Mouse (Mus musculus) skeletal muscle tissue, postnatal 0 days (tissue): ENCODE measurements around the gene Atf7ip. TPM values are rescaled to one million over a fixed set of nuclear protein-coding genes. Genes with fewer than 3 reads are reported as not detected.

Source experiments
- polyA plus RNA-seq: library from polyadenylated mRNA; unstranded; fragments of >200 nt; fragmentation: Nextera tagmentation; extraction: Ambion mirVana; gene quantifications from 2 replicates; pipeline ENCODE4 v1.2.1, GENCODE M21; 2015

Gene Atf7ip
- polyA plus RNA-seq, result 15.4 and 17.0 TPM in 2 replicates

DNA sequence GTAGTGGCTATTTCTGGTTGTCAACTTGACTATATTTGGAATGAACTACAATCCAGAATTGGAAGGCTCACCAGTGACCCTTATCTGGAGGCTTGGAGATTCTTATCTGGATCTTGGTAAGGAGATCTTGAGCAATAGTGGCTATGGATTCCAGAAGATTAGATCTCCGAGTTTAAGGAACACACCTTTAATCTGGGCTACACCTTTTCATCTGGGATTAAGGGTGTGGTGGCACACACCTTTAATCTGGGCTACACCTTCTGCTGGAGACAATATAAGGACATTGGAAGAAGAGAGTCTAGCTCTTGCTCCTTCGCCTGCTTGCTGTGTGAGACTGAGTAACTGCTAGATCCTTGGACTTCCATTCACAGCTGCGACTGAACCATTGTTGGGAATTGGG, at the start of gene Atf7ip:
Gene Atf7ip, plus strand, starts transcription at position 301 of the 400 bp plus-strand sequence.

Other genes with a start within 250 kb of the Atf7ip start
- gene Gm8994, start 178.6 kb upstream of the Atf7ip start, polyA plus RNA-seq, result not detected in 2 replicates
- 0.13 and 0.19 TPM in 2 replicates for gene E330021D16Rik, start 90.6 kb upstream of the Atf7ip start, polyA plus RNA-seq
- 16.5 and 26.2 TPM in 2 replicates for gene Plbd1, start 155.8 kb downstream of the Atf7ip start, polyA plus RNA-seq